Mouse (Mus musculus) central nervous system, embryonic 14 days (tissue): ENCODE measurements around the gene Ube2e1. TPM values are rescaled to one million over a fixed set of nuclear protein-coding genes. Genes with fewer than 3 reads are reported as not detected.

Experiments used
- polyA plus RNA-seq: library from polyadenylated mRNA; depleted of rRNA; stranded (reverse); fragments of >200 nt; gene quantifications from 2 replicates; pipeline ENCODE4 v1.2.3, GENCODE M21; 2012; rRNA removed

Ube2e1 gene
- polyA plus RNA-seq: 123 and 147 TPM in 2 replicates

DNA sequence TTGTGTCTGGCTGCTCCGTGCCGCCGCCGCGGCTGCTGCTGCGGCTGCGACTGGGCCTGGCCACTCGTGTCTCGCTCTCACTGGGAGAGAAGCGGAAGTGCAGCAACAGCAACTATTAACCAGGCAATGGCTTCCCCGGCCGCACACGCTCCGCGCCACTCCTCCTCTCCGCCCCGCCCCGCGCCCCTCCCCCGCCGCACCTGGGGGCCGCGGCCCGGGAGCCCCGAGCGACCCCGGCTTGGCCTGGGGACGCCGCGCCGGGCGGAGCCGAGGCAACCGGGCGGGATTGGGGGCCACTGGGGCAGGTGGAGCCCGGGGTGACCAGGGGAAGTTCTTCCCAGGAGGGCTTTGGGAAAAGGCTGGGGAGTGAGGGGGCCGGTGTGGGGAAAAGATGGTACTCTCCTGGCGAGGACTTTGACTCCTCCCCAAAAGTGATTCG, at the start of gene Ube2e1:
Gene Ube2e1 (minus strand): TSS at position 167 of the 439 bp plus-strand sequence.

DNA sequence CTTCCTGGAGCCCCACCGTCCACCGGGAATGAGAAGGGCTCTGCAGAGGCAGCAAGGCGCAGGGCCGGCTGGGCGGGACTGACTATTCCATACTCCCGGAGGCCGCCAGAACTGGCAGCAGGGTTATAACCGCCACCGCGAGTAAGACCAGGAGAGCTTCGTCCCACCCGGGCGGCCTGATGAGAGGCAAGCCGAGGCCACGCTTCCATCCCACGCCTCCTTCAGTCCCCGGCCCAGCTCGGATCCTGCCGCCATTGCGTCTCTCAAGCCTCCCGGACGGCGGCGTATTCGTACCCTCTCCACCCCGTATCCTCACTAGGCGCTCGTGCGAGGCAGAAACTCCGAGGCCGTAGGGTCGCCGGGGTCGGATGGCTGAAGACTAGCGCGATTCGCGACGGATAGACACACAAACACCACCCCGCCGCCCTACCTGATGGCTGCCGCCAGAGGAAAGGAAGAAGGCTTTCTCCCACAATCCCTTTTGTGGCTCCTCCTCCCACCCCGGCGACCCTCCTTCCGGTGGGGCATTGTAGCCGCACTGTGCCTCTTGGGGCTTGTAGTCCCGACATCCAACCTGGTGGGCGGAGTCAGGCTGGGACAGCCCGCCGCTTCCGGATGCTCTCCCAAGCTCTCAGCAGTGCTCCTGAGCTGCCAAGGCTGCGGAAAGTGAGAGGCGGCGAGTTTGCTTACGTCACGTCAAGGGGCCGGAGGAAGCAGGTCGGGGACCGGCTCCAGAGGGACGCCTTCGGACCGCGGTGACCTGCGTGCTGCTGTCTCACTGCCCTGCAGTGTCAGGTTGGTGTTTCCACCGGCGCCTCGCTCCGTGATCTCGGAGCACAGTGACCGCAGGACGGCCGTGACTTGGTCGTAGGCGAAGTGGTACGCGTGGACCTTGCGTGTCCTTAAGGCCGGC, 60.9 kb downstream of the Ube2e1 start, which contains the start of the genes Nkiras1 and Rpl15:
Gene Nkiras1 (plus strand): TSS at position 608 of the 913 bp plus-strand sequence.
Gene Rpl15 (minus strand): TSS at position 863 of the 913 bp plus-strand sequence.

DNA sequence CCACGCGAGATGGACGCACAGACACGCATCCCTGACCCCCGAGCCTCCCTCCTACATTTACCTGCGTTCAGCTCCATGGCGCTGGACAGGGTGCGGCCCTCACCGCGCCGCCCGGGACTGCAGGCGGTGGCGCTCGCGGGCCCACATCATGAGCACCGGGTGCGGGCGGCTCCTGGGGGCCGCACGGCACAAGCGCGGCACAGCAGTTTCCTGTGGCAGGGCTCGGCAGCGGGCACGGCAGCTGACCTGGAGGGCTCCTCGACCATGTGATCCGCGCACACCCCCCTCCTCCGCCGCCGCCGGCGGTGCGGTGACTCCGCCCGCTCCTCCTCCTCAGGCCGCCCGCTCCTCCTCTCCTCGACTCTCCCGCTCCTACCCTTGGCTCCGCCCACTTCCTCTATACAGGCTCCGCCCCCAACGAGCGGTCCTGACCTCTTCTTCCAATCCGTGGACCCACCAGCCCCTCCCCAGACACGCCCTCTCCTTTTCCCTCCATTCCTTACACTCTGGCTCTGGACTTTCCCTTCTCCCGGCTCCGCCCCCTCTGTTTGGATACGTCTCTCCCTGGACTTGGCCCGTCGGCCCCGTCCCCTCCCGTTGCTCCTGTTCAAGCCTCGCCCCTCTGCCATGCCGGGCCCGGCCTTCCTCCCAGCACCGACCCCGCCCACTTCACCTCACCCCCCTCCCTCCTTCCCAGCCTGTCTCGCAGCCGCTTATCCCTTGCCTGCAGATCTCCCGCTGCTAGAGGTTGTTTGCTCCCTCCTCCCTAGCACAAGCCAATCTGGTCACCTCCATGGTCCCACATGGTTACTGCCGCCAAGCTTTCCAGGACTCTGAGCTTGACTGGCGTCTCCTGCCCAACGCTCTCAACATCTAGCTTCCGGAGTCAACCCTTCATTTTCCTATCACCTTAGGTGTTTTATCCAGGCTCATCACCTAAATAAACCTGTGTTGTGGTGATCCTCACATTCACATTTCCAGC, 92.6 kb downstream of the Ube2e1 start, which contains the start of gene Nr1d2:
Gene Nr1d2 (minus strand): TSS at position 378 of the 982 bp plus-strand sequence.

Other genes with a start within 250 kb of the Ube2e1 start
- 4.4 and 4.6 TPM in 2 replicates for gene Nr1d2, start 92.7 kb downstream of the Ube2e1 start, polyA plus RNA-seq
- 35.8 and 36.6 TPM in 2 replicates for gene Nkiras1, start 60.7 kb downstream of the Ube2e1 start, polyA plus RNA-seq
- 1,122 and 1,397 TPM in 2 replicates for gene Rpl15, start 60.5 kb downstream of the Ube2e1 start, polyA plus RNA-seq